Mouse (Mus musculus) neural tube, embryonic 14.5 days (tissue): ENCODE measurements around the gene Rtp4. TPM values are rescaled to one million over a fixed set of nuclear protein-coding genes. Genes with fewer than 3 reads are reported as not detected.

Source experiments
- ATAC-seq: fragments of 200-750 bp; cut with Nextera tagmentation; 2 replicates; pipeline ENCODE4 v1.8.0; 2017; ENCODE audit warnings: low read depth, mild to moderate bottlenecking, moderate TSS enrichment, moderate library complexity
- H3K27ac ChIP-seq: fragments of 300-500 bp; sonication (generic); 2 replicates; pipeline ENCODE4 v1.5.1; 2014; ENCODE audit warnings: low read depth, mild to moderate bottlenecking, control low read depth, low read length, moderate library complexity, mixed read lengths
- H3K27me3 ChIP-seq: fragments of 300-500 bp; sonication (generic); 2 replicates; pipeline ENCODE4 v1.6.1; 2014; ENCODE audit warnings: low read length; ENCODE audit not compliant: control insufficient read depth, insufficient read depth
- H3K36me3 ChIP-seq: fragments of 300-500 bp; sonication (generic); 2 replicates; pipeline ENCODE4 v1.6.1; 2014; ENCODE audit warnings: low read length, mixed read lengths; ENCODE audit not compliant: control insufficient read depth, insufficient read depth
- H3K4me1 ChIP-seq: fragments of 300-500 bp; sonication (generic); 2 replicates; pipeline ENCODE4 v1.6.1; 2014; ENCODE audit warnings: low read length; ENCODE audit not compliant: control insufficient read depth, insufficient read depth
- H3K4me2 ChIP-seq: fragments of 300-500 bp; sonication (generic); 2 replicates; pipeline ENCODE4 v1.6.1; 2014; ENCODE audit warnings: mild to moderate bottlenecking, low read depth, low read length, control low read depth
- H3K4me3 ChIP-seq: fragments of 300-500 bp; sonication (generic); 2 replicates; pipeline ENCODE4 v1.5.1; 2014; ENCODE audit warnings: low read depth, low read length, control low read depth, mixed read lengths
- H3K9ac ChIP-seq: fragments of 300-500 bp; sonication (generic); replicated peaks from 2 replicates; pipeline ENCODE4 v1.6.1; 2014; ENCODE audit warnings: low read depth, mild to moderate bottlenecking, control low read depth, low read length, mixed read lengths
- H3K9me3 ChIP-seq: fragments of 300-500 bp; sonication (generic); 2 replicates; pipeline ENCODE4 v1.6.1; 2016; ENCODE audit warnings: low read length; ENCODE audit not compliant: control insufficient read depth
- WGBS: fragments of 180-500 bp; shearing (Covaris S2); extraction: QIAGEN DNeasy Blood & Tissue Kit; methylation state at CpG from one replicate; pipeline ENCODE4 v1.1.7; 2014; 5-methylcytosine and 5-hydroxymethylcytosine counted together
- polyA plus RNA-seq: library from polyadenylated mRNA; unstranded; fragments of >200 nt; fragmentation: Nextera tagmentation; extraction: Ambion mirVana; gene quantifications from 2 replicates; pipeline ENCODE4 v1.2.1, GENCODE M21; 2014

The Rtp4 gene
- polyA plus RNA-seq, 1 experiment from 2014 or later = 1.6 TPM

DNA sequence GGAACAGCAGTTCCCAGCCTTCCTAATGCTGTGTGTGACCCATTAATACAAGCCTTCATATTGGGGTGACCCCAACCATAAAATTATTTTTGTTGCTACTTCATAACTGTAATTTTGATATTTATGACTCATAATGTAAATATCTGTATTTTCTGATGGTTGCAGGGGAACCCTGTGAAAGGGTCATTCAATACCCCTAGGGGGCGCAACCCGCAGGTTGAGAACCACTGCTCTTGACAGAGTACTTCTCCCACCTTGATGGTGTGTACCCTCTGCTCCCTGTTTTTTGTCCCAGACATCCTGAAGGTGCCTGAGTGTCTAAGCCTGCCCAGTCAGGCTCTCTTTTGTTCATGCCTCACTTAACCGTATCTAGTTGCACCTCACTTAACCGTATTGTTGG lies 27.7 kb downstream of the Rtp4 start:
- Histone ChIP-seq H3K36me3 (no peaks in the 10 kb centered on the region), H3K4me3 (no peak overlapping the region), H3K4me2 (no peak overlapping the region), H3K9ac (no peak overlapping the region), H3K4me1 (no peaks in the 10 kb centered on the region), H3K27me3 (no peaks in the 10 kb centered on the region), H3K27ac (no peak overlapping the region), H3K9me3 (no peaks in the 10 kb centered on the region)
- no peak for ATAC-seq
- WGBS = 92% methylated on average over 4 of the region's 4 CpGs

DNA sequence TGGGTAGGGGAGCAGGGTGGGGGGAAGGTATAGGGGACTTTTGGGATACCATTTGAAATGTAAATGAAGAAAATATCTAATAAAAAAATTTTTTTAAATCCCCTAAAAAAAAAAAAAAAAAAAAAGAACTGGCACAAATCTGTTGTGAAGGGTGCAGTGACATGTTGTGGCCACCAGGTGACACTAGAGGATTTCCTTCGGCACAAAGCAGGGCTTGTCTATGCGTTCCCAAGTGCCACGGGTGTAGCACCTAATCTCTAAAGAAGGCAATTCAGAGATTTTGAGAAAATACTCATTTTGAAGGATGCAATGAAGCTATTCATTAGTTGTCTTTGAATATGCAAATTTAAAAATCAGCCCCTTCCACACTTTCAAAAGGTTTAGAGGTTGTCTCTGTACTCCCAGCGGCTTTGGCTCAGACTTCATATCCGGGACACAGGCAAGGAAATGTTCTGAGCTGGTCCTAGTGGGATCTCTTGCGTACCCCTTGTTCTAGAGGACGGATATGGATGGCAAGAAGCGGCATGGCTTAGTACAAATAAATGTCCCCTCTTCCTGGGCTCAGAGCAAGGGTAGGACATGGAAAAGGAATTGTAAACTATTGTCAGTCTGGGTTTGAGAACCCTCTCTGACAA lies 30.4 kb downstream of the Rtp4 start:
- WGBS = 45% methylated on average over 8 of the region's 8 CpGs
- Histone ChIP-seq H3K27ac (no peak overlapping the region), H3K27me3 (no peaks in the 10 kb centered on the region), H3K4me3 (no peak overlapping the region), H3K36me3 (no peaks in the 10 kb centered on the region), H3K9ac (no peak overlapping the region), H3K9me3 (no peaks in the 10 kb centered on the region), H3K4me2 (no peak overlapping the region), H3K4me1 (no peaks in the 10 kb centered on the region)
- ATAC-seq = peak; percentile 74

DNA sequence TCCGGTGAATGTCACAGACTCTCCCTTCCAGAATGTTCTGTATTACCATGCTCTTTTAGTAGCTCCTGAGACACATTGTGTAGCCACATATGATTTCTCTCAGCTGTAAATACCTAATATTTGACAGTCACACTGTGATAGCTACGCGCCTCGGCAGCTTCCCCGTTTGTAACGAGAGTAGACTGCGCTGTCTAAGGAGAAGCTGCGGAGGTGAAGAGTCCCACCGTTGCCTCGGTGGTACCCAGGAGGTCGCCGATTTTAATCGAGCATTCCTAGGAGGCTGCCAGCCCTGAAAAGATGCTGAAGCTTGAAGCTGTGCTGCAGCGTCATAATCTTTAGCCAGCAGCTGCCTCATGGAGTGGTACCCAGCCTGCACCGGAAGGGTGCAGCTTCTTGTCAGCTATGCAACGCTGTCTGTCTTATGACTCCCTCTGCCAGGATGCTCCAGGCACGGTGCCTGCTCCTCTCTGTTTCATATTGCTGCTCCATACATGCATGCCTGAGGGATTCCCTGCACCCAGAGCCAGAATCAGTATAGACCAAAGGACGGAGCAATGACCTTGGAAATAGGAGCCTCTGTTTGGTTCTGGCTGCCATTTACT lies 31.0 kb downstream of the Rtp4 start:
- 72% methylated on average over 18 of the region's 18 CpGs for WGBS
- Histone ChIP-seq H3K27me3 (no peaks in the 10 kb centered on the region), H3K4me3 (no peak overlapping the region), H3K4me2 (no peak overlapping the region), H3K27ac (no peak overlapping the region), H3K9me3 (no peaks in the 10 kb centered on the region), H3K9ac (no peak overlapping the region), H3K4me1 (no peaks in the 10 kb centered on the region), H3K36me3 (no peaks in the 10 kb centered on the region)
- ATAC-seq = peak; percentile 66; the same call in 1 of the 2 replicates

DNA sequence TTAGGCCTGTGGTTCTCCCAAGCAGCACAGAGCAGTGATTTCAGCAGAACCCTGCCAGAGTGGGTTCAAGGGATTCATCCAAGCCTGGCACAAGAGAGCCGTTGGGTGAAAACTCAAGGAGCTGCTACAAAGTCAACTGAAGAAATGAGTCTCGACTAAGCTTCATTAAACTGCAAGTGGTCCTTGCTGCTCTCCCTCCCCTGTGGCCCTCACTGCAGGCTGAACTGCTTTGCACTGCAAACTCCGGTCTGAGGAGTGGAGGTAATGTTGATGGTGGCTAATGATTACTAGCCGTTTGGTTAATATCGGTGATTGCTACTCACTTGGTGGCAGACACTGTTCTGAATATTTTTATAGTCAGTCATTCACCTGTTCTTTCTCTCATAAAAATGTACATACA lies 34.6 kb downstream of the Rtp4 start:
- H3K4me1 ChIP-seq = no peaks in the 10 kb centered on the region
- 59% methylated on average over 5 of the region's 5 CpGs for WGBS

DNA sequence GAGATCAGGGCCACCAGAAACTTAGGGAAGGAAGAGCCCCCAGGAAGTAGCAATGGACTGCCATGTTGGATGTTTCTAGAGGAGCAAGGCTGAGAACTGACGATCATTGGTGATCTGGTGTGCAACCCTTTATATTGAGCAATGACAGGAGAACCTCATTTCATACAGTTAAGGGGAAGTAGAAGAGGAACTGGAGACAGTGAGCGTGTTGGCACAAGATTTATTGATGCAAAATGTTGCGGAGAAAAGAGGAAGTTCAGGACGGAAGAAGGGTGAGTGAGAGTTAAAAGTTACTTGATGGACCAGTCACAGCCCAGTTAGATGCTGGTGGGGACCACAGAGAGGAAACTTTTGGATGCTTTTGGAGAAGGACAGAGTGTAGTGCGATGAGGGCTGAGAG lies 37.1 kb downstream of the Rtp4 start:
- Histone ChIP-seq H3K4me1 (no peaks in the 10 kb centered on the region), H3K4me2 (no peak overlapping the region), H3K36me3 (no peaks in the 10 kb centered on the region), H3K4me3 (no peak overlapping the region), H3K9me3 (no peaks in the 10 kb centered on the region), H3K27me3 (no peaks in the 10 kb centered on the region), H3K9ac (no peak overlapping the region), H3K27ac (no peak overlapping the region)
- 95% methylated on average over 5 of the region's 5 CpGs for WGBS
- ATAC-seq = no peak

More for the DNA sequence above, 34.6 kb downstream of the Rtp4 start:
- Histone ChIP-seq H3K27ac (no peak overlapping the region), H3K9ac (no peak overlapping the region), H3K4me3 (no peak overlapping the region), H3K9me3 (no peaks in the 10 kb centered on the region), H3K4me2 (no peak overlapping the region), H3K36me3 (no peaks in the 10 kb centered on the region), H3K27me3 (no peaks in the 10 kb centered on the region)
- ATAC-seq = no peak

DNA sequence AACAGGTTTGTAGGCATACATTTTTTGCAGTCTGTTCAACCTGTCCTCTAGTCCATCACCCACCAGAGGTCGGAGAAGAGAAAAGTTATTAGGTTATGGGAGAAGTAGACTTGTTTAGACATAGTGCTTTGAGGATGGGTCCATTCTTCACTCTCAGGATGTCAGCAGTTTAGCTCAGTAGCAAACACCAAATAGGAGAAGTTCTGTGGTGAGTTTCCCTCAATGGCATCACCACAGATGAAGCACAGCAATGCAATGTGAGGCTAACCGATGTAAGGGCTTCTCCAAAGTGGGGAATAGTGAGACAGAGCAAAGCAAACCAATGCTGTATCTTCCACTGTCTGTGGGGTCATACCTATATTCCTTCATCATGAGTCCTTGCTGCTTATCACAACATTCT lies 37.6 kb downstream of the Rtp4 start:
- ATAC-seq = no peak
- H3K27ac ChIP-seq = no peak overlapping the region
- 91% methylated on average over 2 of the region's 2 CpGs for WGBS

DNA sequence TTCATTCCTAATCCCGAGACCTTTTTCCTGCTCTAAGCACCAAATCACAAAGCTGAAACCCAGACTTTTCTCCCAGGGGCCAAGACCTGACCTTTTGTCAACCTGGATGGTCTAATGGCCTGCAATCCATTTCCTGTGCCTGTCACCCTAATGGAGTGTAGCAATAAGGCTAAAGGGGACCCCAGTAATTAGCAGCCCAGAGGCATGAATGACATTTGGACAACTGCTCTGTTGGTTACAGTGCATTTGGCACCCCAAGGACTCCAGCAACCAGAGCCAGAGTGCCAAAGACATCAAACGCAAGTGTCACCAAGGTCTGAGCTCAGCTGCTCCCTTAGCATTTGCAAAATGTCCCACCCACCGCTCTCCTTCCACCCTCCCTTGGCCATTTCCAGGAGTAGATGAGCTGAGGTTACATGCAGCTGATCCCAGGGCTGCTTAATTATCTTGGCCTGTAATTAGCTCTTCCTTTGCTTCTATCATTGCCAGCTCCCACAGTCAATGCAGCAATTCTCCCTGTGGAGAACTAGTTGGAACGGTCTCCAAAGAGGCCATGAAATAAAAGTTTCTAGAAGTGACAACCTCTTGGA lies 48.4 kb downstream of the Rtp4 start:
- Histone ChIP-seq H3K36me3 (no peaks in the 10 kb centered on the region), H3K27me3 (no peaks in the 10 kb centered on the region), H3K9me3 (no peaks in the 10 kb centered on the region), H3K4me1 (no peaks in the 10 kb centered on the region), H3K27ac (no peak overlapping the region), H3K9ac (no peak overlapping the region), H3K4me2 (no peak overlapping the region), H3K4me3 (no peak overlapping the region)
- no peak for ATAC-seq
- whole genome bisulfite sequencing = 25% methylated on average over 4 of the region's 4 CpGs

More for the DNA sequence above, 37.6 kb downstream of the Rtp4 start:
- Histone ChIP-seq H3K9ac (no peak overlapping the region), H3K4me1 (no peaks in the 10 kb centered on the region), H3K36me3 (no peaks in the 10 kb centered on the region), H3K4me3 (no peak overlapping the region), H3K27me3 (no peaks in the 10 kb centered on the region), H3K4me2 (no peak overlapping the region), H3K9me3 (no peaks in the 10 kb centered on the region)

DNA sequence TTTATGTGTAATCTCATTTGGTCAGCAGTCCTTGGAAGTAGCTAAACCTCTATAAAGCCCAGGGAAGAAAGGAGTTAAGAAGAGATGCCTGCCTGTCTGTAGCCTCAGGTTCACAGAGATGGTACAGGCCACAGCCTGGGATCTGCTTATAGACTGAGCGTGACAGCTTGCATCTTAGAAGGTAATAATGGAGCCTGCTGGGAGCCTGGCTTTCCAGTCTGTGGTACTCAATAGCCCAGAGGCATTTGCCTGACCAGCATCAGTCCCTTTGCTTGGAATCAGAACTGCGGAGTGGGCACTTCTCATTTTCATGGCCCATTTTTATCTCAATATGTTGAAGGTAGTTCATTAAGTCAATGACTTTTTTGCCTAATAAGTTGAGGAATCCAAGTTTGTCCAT lies 54.5 kb downstream of the Rtp4 start:
- H3K27ac ChIP-seq = no peak overlapping the region
- no peak overlapping the region for H3K4me2 ChIP-seq
- H3K4me1 ChIP-seq = no peaks in the 10 kb centered on the region
- ATAC-seq = no peak
- no peaks in the 10 kb centered on the region for H3K36me3 ChIP-seq
- no peaks in the 10 kb centered on the region for H3K27me3 ChIP-seq
- 75% methylated on average over 2 of the region's 2 CpGs for WGBS
- H3K9ac ChIP-seq = no peak overlapping the region
- no peaks in the 10 kb centered on the region for H3K9me3 ChIP-seq
- H3K4me3 ChIP-seq = no peak overlapping the region
